9 mouse cellular contexts compared by ENCODE assay signal in the genomic region with DNA sequence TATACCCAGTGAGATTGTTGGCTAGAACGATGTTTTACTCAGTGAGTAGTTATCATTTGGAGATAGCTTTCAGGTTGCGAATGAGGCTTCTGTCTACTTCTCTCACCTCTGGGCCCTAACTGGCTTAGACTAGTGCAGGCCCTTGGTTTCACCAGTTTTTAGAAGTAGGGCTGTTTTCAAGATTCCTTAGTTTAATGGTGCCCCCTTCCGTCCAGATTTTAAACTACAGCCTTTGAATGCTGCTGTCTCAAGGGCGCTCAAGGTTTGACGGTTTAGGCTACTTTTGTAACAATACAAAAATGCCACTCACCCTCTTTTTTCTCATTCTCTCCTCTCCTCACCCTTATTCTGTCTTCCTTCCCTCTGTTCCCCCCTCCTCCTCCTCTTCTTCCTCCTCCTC. TPM values are rescaled to one million over a fixed set of nuclear protein-coding genes. Genes with fewer than 3 reads are reported as not detected.
A peak's percentile ranks its signal among the peaks of the same experiment; 100 is the strongest.
DNase-seq lines count a peak whose midpoint lies in the region; ATAC-seq and TF ChIP-seq lines count a peak whose summit lies in the region.
"Had no signal": no experiment of that assay in that cellular context is flagged by ENCODE, and none has a peak within 500 bp of the region (broad histone marks: within the 10 kb centered on the region; RNA-seq: fewer than 3 reads in every experiment).

No protein-coding gene starts in this region.

- H3K27me3 ChIP-seq in intestine, postnatal 0 days (replicated peaks; ENCODE audit: control insufficient read depth, insufficient read depth, low read length), result no peaks in the 10 kb centered on the region

- peak; percentile 78; the same call in 1 of the 2 replicates for ATAC-seq in frontal cortex, adult (ENCODE audit: low TSS enrichment)
- ATAC-seq in intestine, postnatal 0 days, result no peak

- H3K4me3 ChIP-seq in ES-E14 (ENCODE audit: insufficient read depth in 1 of 2, low read depth in 1 of 2, low read length in 2 of 2, poor library complexity in 1 of 2, severe bottlenecking in 1 of 2), result no peak overlapping the region
- H3K4me3 ChIP-seq in intestine, postnatal 0 days (ENCODE audit: low read depth, low read length), result no peak overlapping the region

- no peaks in the 10 kb centered on the region for H3K9me3 ChIP-seq in ES-E14 (ENCODE audit: control insufficient read depth, insufficient read depth, low read depth, low read length)
- H3K9me3 ChIP-seq in intestine, postnatal 0 days (ENCODE audit: control insufficient read depth), result no peaks in the 10 kb centered on the region

- no peak overlapping the region for H3K4me2 ChIP-seq in intestine, postnatal 0 days (replicated peaks; ENCODE audit: low read depth)

- no peak overlapping the region for H3K27ac ChIP-seq in ES-E14 (ENCODE audit: insufficient read depth, low read depth, low read length, poor library complexity, severe bottlenecking)
- H3K27ac ChIP-seq in intestine, postnatal 0 days (ENCODE audit: low read depth, low read length), result no peak overlapping the region

- no peaks in the 10 kb centered on the region for H3K36me3 ChIP-seq in ES-E14 (ENCODE audit: control insufficient read depth, insufficient read depth, low read length, poor library complexity, severe bottlenecking)
- H3K36me3 ChIP-seq in intestine, postnatal 0 days (ENCODE audit: control insufficient read depth, insufficient read depth), result no peaks in the 10 kb centered on the region

- WGBS in intestine, postnatal 0 days, result 17% methylated on average over 5 of the region's 5 CpGs

- peak; percentile 79 for DNase-seq in 416B (ENCODE audit: low read depth)
- peak; percentile 84 for DNase-seq in ES-E14 (ENCODE audit: low read depth, low spot score)
- DNase-seq in c-Kit-positive CD71-positive TER-119-positive erythroid progenitor cells, embryonic 14.5 days (ENCODE audit: low spot score), result peak; percentile 56
- DNase-seq in left cerebral cortex, postnatal 36 days (ENCODE audit: low spot score in 2 of 2), result peak; percentile 51 to 67
- peak; percentile 21 for DNase-seq in ovary, postnatal 36 days (ENCODE audit: low spot score)
- DNase-seq in yolk sac, embryonic 10.5 days (ENCODE audit: low spot score), result peak; percentile 63

- TF ChIP-seq CTCF in intestine, postnatal 0 days (IDR thresholded peaks at IDR 0.05; ENCODE audit: low read depth), result peak; percentile 74

- in situ Hi-C loops in ES-E14 (cut with MboI; ENCODE audit: low sequenced_read_pairs in 2 of 2, unreplicated experiment in 2 of 2), result no loop called here

- intact Hi-C loops in left cerebral cortex, postnatal 36 days (cut with DNase I), result loop anchor here (1.0 kb wide), 1 partner anchor 66 kb away; no protein-coding TSS in a partner anchor

- H3K9ac ChIP-seq in ES-E14 (ENCODE audit: insufficient read depth, low read depth, low read length, poor library complexity, severe bottlenecking), result no peak overlapping the region
- no peak overlapping the region for H3K9ac ChIP-seq in intestine, postnatal 0 days (ENCODE audit: low read depth, low read length)

- H3K4me1 ChIP-seq in ES-E14 (ENCODE audit: control insufficient read depth in 2 of 2, insufficient read depth in 2 of 2, low read length in 2 of 2, poor library complexity in 1 of 2), result no peaks in the 10 kb centered on the region
- H3K4me1 ChIP-seq in intestine, postnatal 0 days (replicated peaks; ENCODE audit: control insufficient read depth, insufficient read depth, low read length), result no peaks in the 10 kb centered on the region

TF ChIP-seq in ES-E14, 5 proteins besides CTCF, POLR2A, EP300 and RAD21:
- TF ChIP-seq CHD2 (IDR thresholded peaks at IDR 0.05; ENCODE audit: low read depth, low read length) (no peak), ZC3H11A (IDR thresholded peaks at IDR 0.05; ENCODE audit: borderline replicate concordance, low read depth, low read length) (peak; percentile 73; the same call in 1 of the 2 replicates)

RNA-seq across cellular contexts. Expression of gene Klf17, which starts 5.5 kb away (rescaled TPM):
- total RNA-seq in ES-E14 (2012; rRNA removed), result 0.53 and 0.76 TPM in 2 replicates
- polyA plus RNA-seq in intestine, postnatal 0 days (2015; fragmentation: Nextera tagmentation; extraction: Ambion mirVana), result not detected in 2 replicates
- not detected for total RNA-seq in left cerebral cortex, postnatal 36 days (2021)
- polyA plus RNA-seq: gonadal fat pad, adult 2 months had no signal

RNA-seq across cellular contexts. Expression of gene Gm12845, which starts 46.7 kb away (rescaled TPM):
- not detected in 2 replicates for total RNA-seq in ES-E14 (2012; rRNA removed)
- not detected in 2 replicates for polyA plus RNA-seq in intestine, postnatal 0 days (2015; fragmentation: Nextera tagmentation; extraction: Ambion mirVana)
- not detected for total RNA-seq in left cerebral cortex, postnatal 36 days (2021)
- polyA plus RNA-seq: gonadal fat pad, adult 2 months had no signal

Comparison
In these comparisons a context has a peak if more than half of its experiments do, and no peak if none do; other contexts are left out.
1. DNase-seq: peak in every context shown above with its lines; median percentile 84 in ES-E14; 79 in 416B; 63 in yolk sac, embryonic 10.5 days; 59 in left cerebral cortex, postnatal 36 days; 56 in c-Kit-positive CD71-positive TER-119-positive erythroid progenitor cells, embryonic 14.5 days; 21 in ovary, postnatal 36 days.